Mouse (Mus musculus) ES-E14 (cell line): ENCODE data around the gene Prss45. TPM values are rescaled to one million over a fixed set of nuclear protein-coding genes. Genes with fewer than 3 reads are reported as not detected.
A peak's percentile ranks its signal among the peaks of the same experiment; 100 is the strongest.

Experiments used
- DNase-seq: peaks from one replicate; pipeline ENCODE4 v3.0.0-alpha.2; 2013; ENCODE audit warnings: low read depth, low spot score
- H3K27ac ChIP-seq: 2 replicates; pipeline ENCODE4 v1.5.1; 2012; ENCODE audit warnings: low read depth, mild to moderate bottlenecking, low read length, moderate library complexity, mixed read lengths; ENCODE audit not compliant: poor library complexity, insufficient read depth, severe bottlenecking
- H3K36me3 ChIP-seq: 2 replicates; pipeline ENCODE4 v1.6.1; 2012; ENCODE audit warnings: mild to moderate bottlenecking, low read length, moderate library complexity, mixed read lengths; ENCODE audit not compliant: control insufficient read depth, poor library complexity, insufficient read depth, severe bottlenecking
- H3K4me1 ChIP-seq, 2 experiments: fragments of 150-350 bp in 1 of 2; sonication (generic) in 1 of 2; 2 replicates each; pipeline ENCODE4 v1.6.1; 2012; ENCODE audit warnings: low read length in 2 of 2, mild to moderate bottlenecking in 1 of 2, mixed read lengths in 1 of 2; ENCODE audit not compliant: control insufficient read depth in 2 of 2, insufficient read depth in 2 of 2, poor library complexity in 1 of 2
- H3K4me3 ChIP-seq, 2 experiments: fragments of 150-350 bp in 1 of 2; sonication (generic) in 1 of 2; 2 replicates each; pipeline ENCODE4 v1.5.1; 2012; ENCODE audit warnings: low read length in 2 of 2, low read depth in 1 of 2, mild to moderate bottlenecking in 1 of 2, mixed read lengths in 1 of 2; ENCODE audit not compliant: insufficient read depth in 1 of 2, poor library complexity in 1 of 2, severe bottlenecking in 1 of 2
- H3K9ac ChIP-seq: 2 replicates; pipeline ENCODE4 v1.6.1; 2012; ENCODE audit warnings: low read depth, mild to moderate bottlenecking, low read length, mixed read lengths; ENCODE audit not compliant: poor library complexity, insufficient read depth, severe bottlenecking
- H3K9me3 ChIP-seq: fragments of 150-350 bp; sonication (generic); 2 replicates; pipeline ENCODE4 v1.6.1; 2012; ENCODE audit warnings: low read depth, mild to moderate bottlenecking, low read length; ENCODE audit not compliant: control insufficient read depth, insufficient read depth
- CHD2 ChIP-seq: IDR thresholded peaks from 2 replicates; pipeline ENCODE4 v1.6.1; 2014; ENCODE audit warnings: mild to moderate bottlenecking, low read depth, low read length, inconsistent platforms
- HCFC1 ChIP-seq: IDR thresholded peaks from 2 replicates; pipeline ENCODE4 v1.6.1; 2012; ENCODE audit warnings: low read length, inconsistent platforms, borderline replicate concordance; ENCODE audit not compliant: insufficient read depth
- MAFK ChIP-seq: IDR thresholded peaks from 2 replicates; pipeline ENCODE4 v1.6.1; 2014; ENCODE audit warnings: mild to moderate bottlenecking, low read depth, low read length, inconsistent platforms; ENCODE audit not compliant: insufficient read depth
- ZC3H11A ChIP-seq: IDR thresholded peaks from 2 replicates; pipeline ENCODE4 v1.6.1; 2012; ENCODE audit warnings: low read depth, mild to moderate bottlenecking, inconsistent platforms, low read length, borderline replicate concordance
- ZNF384 ChIP-seq: IDR thresholded peaks from 2 replicates; pipeline ENCODE4 v1.6.1; 2012; ENCODE audit warnings: low read depth, low read length, inconsistent platforms
- in situ Hi-C, 2 experiments: fragments of 600-800 bp; cut with MboI; formaldehyde crosslinking; loops; one replicate each; pipeline ENCODE4 v1.15.1; 2025; ENCODE audit warnings: low sequenced_read_pairs in 2 of 2, inconsistent platforms in 1 of 2; ENCODE audit not compliant: unreplicated experiment in 2 of 2
- total RNA-seq: library from RNA; depleted of rRNA; stranded (reverse); fragments of 300-350 nt; gene quantifications from 2 replicates; pipeline ENCODE4 v1.2.3, GENCODE M21; 2012

Prss45 gene
- total RNA-seq, 1 experiment: 0.54 TPM

DNA sequence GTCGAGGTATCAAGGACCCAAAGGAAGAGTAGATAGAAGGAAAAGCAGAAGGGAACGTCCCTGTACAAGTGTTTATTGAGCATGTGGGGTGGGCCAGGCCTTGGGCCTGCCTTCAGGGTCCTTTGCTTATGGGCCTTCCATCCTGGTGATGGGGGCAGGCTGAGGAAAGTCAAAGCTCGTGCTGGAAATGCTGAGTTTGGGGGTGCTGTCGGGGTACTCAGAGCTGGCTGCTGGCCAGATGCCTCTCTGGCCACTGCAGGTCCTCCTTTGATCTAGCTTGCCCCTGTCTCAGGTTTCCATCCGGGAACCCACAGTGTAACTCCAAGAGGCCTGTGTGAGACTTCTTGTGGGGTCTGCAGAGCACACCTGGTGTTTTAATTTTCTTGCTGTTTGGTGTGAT is 24.1 kb downstream of the Prss45 start:
- DNase-seq: no peak
- Histone ChIP-seq H3K4me1 (peaks cover 5 to 18% of the 10 kb centered on the region in 2 experiments), H3K27ac (no peak overlapping the region), H3K9ac (peak overlapping the region; percentile 73; the same call in 1 of the 2 replicates), H3K9me3 (no peaks in the 10 kb centered on the region), H3K4me3 (peak overlapping the region; percentile 76 to 83), H3K36me3 (no peaks in the 10 kb centered on the region)
- in situ Hi-C loops: no loop called here
- TF ChIP-seq HCFC1: no peak
- no peak for TF ChIP-seq ZNF384
- TF ChIP-seq CHD2: no peak
- no peak for TF ChIP-seq ZC3H11A
- TF ChIP-seq MAFK: no peak

DNA sequence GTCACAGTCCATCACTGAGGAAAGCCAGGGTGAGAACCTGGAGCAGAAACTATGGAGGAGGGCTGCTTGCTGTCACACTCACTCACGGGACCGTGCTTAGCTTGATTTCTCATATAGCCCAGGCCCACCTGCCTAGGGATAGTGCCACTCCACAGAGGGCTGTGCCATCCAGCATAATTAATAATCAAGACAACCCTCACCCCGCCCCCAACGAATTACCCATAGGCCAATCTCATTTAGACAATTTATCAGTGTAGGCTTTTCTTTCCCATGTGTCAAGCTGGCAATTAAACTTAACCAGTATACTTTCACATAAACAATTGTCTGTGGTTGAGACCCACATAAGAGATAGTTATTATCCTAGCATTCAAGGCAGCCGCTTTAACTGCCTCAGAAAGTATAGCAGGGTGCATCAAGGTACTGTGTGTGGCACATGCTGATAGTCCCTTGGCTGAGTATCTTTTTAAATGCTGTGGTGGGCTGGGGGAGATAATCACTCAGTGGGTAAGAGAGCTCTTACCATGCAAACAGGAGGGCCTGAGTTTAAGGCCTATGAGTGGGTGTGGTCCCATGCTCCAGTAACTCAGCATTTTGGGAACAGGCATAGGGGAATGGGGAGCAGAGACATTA is 24.7 kb downstream of the Prss45 start:
- in situ Hi-C loops: no loop called here
- no peak overlapping the region for H3K9ac ChIP-seq
- no peaks in the 10 kb centered on the region for H3K36me3 ChIP-seq
- H3K9me3 ChIP-seq: no peaks in the 10 kb centered on the region
- peaks cover 5 to 19% of the 10 kb centered on the region in 2 experiments for H3K4me1 ChIP-seq
- no peak overlapping the region for H3K27ac ChIP-seq
- H3K4me3 ChIP-seq: no peak overlapping the region
- no peak for DNase-seq
- TF ChIP-seq ZC3H11A: no peak
- TF ChIP-seq ZNF384: no peak
- no peak for TF ChIP-seq HCFC1

DNA sequence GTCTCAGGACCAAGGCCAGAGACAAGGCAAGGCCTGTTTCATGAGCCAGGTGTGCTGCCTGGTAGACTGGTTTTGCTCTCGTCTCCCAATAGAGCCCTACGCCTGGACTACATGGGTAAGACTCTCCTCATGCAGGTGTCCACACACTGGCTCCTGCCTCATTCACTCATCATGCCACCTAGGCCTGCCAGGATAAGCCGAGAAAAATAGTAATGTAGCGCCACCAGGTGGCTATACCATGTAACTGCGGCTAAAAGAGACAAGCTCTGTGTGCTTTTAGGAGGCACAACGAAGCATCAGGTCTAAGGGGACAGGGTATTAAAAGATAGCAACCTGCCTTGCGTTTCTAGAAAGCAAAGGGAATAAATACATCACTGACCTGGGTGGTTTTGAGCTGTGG is 36.6 kb downstream of the Prss45 start:
- no peak overlapping the region for H3K4me3 ChIP-seq
- H3K9me3 ChIP-seq: no peaks in the 10 kb centered on the region
- no peaks in the 10 kb centered on the region for H3K36me3 ChIP-seq
- in situ Hi-C loops: loop anchor here in 1 of 2 experiments (10.0 kb wide), 1 partner anchor 156 kb away; no protein-coding TSS in a partner anchor
- H3K27ac ChIP-seq: no peak overlapping the region
- peaks cover 0 to 13% of the 10 kb centered on the region in 2 experiments; a peak in 1 of 4 replicates for H3K4me1 ChIP-seq
- TF ChIP-seq ZC3H11A: peak; percentile 51; the same call in 1 of the 2 replicates
- no peak for TF ChIP-seq MAFK
- peak; percentile 73 for DNase-seq
- no peak overlapping the region for H3K9ac ChIP-seq

DNA sequence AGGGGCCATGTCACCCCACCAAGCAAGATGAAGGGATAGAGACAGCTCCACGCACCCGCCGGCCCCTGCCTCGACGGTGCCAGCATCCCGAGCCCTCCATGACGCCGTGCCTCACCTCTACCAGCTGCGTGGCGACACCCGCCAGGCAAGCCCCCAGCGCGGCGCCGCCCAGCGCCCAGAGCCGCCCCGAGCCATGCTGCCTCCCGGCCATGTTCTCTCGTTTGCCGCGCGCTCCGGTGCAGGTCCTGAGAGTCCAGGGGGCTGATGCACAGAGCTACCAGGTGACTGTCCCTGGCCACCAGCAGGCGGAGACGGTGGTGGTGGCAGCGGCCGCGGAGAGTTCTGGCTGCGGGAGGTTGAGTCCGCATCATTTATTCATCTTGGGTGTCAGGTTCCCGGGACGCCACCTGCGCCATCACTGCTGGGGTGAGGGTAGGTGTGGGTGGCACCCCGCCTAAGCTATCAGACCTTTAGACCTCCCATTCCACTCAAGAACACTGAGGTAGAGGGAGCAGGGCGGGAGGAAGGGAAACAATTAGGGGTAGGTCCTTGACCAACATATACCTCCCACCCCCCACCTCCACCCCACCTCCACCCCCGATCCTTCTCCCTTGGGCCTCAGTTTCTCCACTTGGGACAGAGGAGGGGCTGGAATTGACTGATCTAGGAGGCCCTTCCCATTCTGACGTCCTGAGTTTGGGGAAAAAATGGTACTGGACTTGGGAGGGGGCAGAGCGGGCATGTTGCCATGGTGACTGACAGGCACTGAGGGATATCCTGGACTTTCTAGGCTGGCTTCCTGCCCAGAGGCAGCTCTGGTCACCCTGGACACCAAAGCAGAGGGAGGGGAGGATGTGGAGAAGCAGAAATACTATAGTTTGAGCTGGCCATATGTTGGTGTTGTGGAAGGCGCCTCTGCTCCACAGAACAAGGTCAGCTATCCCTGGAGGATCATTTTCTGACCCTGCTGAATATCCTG is 39.6 kb downstream of the Prss45 start:
- Histone ChIP-seq H3K4me3 (peak overlapping the region; percentile 62 to 65), H3K4me1 (peaks cover 0 to 15% of the 10 kb centered on the region in 2 experiments; a peak in 1 of 4 replicates), H3K9ac (peak overlapping the region; percentile 66), H3K36me3 (no peaks in the 10 kb centered on the region), H3K27ac (no peak overlapping the region), H3K9me3 (no peaks in the 10 kb centered on the region)
- DNase-seq: no peak
- TF ChIP-seq CHD2: no peak
- no peak for TF ChIP-seq ZC3H11A
- no peak for TF ChIP-seq ZNF384
- TF ChIP-seq HCFC1: no peak
- in situ Hi-C loops: loop anchor here in 1 of 2 experiments (10.0 kb wide), 1 partner anchor 159 kb away; no protein-coding TSS in a partner anchor
